Mouse (Mus musculus): ENCODE measurements around the gene Swt1.
"Not testable (repeated sequence)": the region's sequence is repeated elsewhere in the genome, so short reads cannot be mapped to it uniquely, and the experiment has no call there.

Swt1 gene

DNA sequence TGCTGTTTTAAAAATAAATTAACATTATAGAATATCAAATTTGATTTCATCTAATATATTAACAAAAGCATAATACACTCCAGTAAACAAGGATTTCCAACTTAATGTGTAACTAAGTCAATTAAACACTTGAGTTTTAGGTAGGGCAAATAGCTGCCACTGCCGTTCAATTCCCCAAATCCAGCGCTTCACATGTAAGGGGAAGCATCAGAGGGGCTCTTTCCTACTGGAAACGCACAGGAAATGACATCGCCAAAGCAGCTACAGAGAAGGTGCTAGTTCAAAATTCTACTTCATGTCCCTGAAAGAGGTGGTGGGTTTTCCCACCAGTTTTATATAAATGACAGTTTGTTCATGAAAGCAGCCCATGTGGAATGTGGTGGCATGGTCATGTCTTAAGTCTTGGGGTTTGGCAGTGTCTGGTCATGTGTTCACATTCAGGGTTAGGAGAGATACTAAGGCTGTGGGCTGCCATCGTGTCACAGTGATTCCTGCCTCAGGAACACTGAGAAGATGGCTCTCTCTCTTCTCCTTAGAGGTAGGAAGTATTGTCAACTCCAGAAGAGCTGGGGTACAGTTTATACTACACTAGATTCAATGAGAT lies 60.4 kb downstream of the Swt1 start:
- no peak for DNase-seq (ENCODE audit: low spot score in 2 of 2)

DNA sequence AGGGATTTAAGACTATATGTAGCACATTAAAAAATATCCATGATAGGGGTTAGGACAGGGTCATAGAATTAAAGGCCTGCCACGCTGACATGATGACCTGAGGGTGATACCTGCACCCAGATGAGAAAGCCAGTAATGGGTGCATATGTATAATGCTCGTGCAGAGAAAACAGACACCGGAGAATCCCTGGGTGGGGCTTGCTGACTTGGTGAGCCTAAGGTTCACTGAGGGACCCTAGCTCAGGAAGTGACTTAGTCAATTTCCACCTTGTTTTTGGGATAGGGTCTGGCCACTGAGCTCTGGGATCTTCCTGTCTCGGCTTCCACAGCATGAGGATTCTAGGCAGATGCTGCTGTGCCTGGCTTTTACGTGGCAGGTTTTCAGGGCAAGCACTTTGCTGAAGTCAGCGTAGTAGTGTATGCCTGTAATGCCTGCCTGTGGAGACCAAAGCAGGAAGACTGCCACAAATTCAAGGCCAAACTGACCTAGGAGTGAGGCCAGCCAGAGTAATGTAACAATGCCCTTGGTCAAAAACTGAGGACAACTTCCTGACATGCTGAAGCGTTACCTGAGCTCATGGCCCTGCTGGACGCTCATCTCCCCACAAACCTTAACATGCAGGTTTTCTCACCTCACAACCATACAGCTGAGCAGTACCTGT lies 61.2 kb downstream of the Swt1 start:
- DNase-seq (ENCODE audit: low spot score in 2 of 2): no peak

DNA sequence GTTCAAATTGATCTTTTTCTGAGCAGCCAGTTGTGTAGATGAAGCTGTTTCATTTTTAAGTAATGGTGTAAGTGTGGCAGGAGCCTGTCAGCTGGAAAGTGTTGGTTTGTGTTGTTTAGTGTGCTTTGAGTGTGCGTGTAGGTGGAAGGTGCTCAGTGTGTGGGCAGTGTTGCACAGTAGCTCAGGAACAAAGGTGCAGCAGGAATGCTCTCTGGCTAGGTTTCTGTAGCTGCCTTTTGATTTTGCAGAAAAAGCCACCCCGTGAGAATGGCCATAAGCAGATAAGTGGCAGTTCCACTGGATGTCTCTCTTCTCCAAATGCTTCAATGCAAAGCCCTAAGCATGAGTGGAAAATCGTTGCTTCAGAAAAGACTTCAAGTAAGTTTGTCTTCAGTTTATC lies 68.9 kb downstream of the Swt1 start:
- DNase-seq (ENCODE audit: low spot score in 2 of 2): no peak

DNA sequence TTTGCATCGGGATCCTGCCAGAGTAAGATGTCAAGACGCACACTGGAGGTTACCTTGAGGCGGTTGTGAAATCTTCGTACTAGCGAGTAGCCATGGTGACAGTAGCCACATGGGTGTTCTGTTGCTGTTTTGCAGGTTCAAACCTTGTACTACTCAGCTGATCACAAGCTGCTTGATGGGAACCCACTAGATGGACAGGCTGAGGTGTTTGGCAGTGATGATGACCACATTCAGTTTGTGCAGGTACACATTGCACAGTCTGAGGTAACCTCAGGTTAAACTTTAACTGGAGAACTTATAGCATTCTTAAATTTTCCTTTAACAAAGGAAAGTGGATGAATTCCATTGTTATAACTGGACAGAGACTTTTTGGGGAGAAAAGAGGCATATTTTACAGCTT lies 72.3 kb downstream of the Swt1 start:
- DNase-seq (ENCODE audit: low spot score in 2 of 2): no peak

DNA sequence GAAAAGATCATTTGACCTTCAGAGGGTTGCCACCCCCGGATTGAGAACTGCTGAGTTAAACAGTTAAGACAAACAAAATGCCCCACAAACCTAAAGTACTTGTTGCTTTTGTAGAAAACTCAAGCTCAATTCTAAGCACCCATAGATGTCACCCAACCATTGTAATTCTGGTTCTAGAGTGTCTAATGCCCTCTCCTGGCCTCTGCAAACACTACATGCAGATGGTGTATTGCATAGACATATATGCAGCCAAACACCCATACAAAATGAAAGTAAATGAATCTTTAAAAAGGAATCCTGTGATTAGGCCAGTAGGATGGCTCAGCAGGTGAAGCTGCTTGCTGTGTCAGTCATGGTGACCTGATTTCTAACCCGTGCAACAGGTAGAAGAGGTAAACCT lies 75.3 kb downstream of the Swt1 start:
- DNase-seq (ENCODE audit: low spot score in 2 of 2): no peak

DNA sequence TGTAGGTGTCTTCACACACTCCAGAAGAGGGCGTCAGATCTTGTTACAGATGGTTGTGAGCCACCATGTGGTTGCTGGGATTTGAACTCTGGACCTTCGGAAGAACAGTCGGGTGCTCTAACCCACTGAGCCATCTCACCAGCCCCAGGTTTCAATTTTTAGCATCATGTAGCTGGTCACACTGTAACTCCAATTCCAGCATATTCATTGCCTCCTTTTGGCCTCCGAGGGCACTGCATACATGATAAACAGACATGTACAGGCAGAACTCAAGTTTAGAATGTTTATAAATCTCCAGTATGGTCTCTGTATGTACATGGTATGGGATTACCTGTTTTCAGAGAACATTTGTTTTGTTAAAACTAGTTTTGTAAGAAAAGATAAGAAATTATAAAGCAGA lies 80.0 kb downstream of the Swt1 start:
- DNase-seq (ENCODE audit: low spot score in 2 of 2): not testable (repeated sequence)

DNA sequence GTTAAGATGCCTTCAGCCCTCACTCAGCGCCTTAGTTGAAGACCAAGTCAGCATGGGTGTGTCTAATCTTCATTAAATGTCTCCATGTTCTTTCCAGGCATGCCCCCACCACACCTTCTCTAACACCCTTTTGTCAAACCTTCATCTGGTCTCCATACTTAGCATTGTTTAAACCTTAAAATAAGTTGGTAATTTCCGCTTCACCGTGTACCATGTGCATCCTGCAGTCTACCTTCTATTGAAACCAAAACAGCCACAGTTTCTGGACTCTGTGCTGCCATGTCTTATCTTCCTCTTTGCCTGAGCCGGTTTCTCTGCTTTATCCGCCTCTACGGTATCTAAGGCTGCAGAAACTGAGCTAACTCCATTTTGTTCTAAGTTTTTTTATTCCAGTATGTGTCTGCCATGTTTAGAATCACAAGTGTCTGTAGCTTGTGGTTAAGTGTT lies 81.6 kb downstream of the Swt1 start:
- DNase-seq (ENCODE audit: low spot score in 2 of 2): no peak

DNA sequence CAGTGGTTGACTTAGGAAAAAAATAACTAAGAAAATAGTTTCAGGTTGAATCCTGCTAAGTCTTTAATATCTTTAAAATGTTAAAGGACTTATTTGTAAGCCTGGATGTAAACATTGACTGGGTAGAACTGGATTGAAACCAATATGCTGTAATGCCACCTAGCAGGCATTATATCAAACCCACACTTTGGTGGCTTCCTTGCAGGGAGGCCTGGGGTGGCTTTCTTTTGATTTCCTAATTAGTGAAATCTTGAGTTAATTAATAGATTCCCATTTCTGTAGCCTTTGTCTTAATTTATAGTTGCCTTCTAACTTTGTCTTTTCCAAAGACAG lies 82.4 kb downstream of the Swt1 start:
- no peak for DNase-seq (ENCODE audit: low spot score in 2 of 2)

DNA sequence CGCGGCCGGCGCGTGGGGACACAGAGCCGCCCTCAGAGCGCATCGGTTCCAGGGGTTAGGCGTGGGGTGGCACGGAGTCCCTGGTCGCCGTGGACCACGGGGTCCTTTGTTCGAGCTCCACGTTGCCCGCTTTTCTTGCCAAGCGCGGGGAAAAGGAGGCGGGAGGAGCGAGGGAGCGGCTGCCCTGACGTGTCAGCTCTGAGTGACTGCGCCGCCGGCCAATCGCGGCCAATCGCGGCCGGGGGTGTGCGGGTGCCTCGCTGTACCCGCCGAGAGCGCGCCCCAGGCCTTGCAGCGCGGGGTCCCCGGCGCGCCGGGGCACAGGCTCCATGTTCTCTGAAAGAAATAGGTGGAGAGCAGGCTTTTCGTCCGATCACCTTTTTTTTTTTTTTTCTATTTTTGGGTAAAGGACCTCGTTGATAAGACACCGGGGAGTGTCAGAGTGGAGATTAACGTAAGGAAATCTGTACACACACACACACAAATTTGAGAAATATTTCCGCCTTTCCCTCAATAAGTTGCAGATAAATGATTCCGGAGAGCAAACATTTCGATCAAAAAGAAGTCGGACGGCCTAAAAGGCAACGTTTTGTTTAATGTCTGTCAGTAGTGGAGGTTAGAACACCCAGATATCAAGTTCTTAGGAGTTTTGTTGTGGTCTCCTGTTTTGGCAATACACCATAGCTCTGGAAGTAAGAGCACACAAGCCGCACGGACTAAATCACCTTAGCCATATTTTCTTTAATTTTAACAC lies 83.0 kb downstream of the Swt1 start:
- DNase-seq (ENCODE audit: low spot score in 2 of 2): peak; percentile 90 to 97

DNA sequence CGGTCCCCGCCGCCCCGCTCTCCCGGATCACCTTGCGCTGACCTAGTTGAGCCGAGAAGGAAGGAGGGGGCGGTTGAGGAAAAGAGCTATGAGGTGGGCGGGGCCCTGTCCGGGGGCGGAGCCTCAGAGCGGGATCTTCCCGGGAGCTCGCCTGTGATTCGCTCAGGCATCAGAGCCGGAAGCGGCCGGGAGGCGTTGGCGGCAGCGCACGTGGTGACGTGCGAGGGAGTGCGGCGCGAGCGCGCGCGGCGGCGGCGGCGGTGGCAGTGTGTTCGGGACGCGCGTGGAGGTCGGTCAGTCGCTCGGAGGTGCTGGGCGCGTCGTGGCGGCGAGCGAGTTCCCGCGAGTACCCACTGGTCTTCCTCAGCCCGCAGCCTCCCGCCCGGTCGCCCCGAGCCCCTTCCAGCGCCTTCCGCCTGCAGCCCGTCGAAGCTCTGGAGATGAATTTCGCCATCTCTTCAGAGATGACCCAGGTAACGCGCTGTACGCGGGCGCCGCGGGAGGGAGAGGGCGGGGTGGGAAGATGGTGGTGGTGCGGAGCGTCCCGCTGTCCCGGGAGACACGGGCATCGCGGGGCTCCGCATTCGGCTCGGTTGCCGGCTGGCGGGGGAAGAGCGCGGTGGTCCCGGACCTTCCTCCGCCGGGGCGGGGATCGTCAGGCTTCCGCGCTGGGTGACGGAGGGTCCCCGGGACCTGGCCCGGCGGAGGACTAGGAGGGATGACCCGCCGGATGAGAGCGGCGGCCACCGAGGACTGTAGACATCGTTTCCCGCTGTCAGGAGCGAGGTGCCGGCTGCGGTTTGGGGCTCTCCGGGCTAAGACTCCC lies 83.8 kb downstream of the Swt1 start, which contains the start of gene Ivns1abp:
Gene Ivns1abp (plus strand): TSS at position 195 of the 826 bp plus-strand sequence.
- DNase-seq (ENCODE audit: low spot score in 2 of 2): peak; percentile 97

DNA sequence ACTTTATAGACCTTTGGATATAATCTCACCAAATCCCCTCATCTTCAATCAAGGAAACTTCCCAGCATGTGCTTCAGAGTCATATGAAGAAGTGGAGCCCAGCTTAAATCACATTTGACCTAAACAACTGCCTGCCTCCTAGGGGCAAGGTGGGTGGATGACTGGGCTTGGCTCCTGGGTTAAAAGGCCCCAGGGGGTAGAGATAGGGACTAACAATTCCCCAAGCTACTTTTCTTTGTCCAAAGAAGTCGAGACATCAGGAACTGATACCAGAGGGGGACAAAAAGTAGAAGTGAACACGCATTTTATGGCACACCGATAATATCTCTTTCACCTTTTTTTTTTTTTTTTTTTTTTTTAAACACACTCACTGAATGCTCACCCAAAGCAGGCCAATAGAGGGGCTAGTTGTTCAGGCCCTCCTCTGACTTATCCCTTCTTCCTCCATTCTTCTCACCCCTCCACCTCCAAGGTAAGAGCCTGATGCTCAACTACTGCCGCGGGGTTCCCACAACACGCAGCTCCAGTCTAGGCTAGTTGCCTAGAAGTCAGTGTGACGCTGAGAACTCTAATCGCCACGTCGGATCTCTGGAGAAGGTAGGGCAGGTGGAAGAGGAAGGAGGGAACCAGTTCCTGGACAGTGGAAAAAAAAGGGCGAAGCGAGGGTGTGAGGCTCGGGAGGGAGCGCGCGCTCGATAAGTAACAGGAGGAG lies 84.5 kb downstream of the Swt1 start:
- DNase-seq (ENCODE audit: low spot score in 2 of 2): no peak

DNA sequence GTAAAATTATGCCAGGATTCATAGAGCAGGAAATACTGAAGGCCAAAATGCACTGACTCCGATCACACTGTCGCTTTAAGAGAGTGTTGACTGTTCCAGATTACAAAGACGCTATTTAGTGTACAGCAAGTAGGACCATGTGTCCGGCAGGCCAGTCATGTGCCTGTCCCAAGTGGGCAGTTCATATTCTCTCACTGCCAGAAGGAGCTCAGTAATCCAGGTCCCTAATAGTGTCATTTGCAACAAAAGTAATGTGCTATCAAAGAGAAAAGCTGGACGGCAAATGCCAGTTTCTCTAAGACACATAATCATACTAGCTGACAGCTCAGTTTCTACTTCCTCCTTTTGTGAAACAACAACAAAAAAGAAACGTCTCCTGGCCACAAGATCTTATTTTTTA lies 85.3 kb downstream of the Swt1 start:
- DNase-seq (ENCODE audit: low spot score in 2 of 2): no peak

DNA sequence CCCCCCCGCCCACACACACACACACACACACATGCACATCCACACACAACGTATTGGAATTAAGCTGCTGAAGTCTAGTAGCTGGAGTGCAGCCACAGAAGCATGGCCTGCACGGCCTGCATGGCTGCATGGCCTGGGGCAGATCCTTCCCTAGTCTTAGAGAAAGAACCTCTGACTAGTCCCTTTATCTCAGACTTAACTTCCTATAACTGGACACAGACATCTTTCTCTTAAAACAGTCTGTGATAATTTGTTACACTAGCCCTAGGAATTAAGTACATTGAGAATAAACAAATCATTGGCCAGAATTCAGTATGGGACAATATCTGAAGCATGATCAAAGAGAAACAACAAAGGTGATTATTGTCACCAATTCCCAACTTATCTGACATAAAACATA lies 85.9 kb downstream of the Swt1 start:
- DNase-seq (ENCODE audit: low spot score in 2 of 2): no peak

DNA sequence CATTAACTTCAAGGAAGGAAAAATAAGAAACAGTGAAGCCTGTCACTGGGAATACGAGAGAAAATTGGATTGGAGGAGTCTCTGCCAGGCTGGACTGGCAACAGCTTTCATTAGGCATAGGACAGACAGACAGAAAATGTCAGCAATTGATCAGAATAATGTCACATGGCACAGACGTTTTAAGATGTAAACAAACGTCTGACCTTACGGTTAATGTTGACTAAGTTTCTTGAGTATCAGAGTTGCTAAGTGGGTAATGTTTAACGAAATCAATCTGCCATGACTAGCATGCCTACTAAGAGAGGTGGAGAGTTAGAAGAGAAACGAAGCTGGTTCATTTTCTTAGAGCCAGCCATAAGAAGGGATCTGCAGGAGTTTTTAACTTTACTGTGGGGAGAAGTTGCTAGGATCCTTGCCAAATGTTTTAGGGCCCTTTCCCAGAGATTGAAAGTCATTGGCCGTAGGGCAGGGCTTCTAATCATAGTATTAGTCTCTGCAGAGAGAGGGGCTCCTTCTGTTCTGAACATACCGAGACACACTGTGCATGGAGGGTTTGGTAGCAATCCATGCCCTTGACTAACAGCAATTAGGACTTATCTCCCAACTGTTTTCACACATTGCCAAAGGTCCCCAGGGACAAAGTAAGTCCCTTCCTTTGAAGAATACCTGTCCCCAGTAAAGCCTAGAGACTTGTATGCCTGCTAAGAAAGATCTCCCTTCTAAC lies 86.8 kb downstream of the Swt1 start:
- no peak for DNase-seq (ENCODE audit: low spot score in 2 of 2)

DNA sequence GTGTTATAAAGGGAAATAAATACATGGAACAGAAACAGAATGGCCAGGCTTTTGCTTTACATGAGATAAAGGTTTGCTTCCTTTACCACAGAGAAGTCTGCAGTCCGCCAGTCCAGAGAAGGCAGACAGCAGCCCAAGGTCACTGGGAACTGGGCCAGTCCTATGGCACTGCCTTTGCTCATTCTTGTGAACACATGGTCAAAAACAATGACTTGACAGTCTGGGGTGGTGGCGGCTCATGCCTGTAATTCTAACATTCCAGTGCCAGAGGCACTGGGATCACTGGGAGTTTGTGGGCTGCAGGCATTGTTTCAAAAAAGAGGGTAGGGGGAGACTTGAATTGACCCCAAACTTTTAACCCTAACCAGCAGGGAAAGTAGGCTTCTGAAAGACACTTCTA lies 89.3 kb downstream of the Swt1 start:
- no peak for DNase-seq (ENCODE audit: low spot score in 2 of 2)

DNA sequence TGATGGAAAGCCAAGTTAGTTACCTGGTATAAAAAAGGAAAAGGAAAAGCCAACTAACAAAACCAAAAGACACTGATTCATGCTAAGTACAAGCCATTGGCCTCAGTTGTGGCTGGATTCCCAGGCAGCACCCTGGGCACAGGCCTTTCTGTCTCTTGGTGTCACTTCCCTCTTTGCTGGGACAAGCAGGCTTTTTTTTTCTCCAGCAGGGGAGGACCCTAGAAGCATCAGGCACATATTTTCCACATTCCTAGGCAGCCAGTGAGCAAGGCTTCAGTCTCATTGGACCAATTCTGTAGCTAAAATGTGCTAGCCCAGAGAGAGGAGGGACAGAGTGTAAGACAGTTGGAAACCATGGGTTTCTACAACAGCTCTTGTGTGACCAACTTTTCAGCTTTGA lies 90.0 kb downstream of the Swt1 start:
- DNase-seq (ENCODE audit: low spot score in 2 of 2): no peak

DNA sequence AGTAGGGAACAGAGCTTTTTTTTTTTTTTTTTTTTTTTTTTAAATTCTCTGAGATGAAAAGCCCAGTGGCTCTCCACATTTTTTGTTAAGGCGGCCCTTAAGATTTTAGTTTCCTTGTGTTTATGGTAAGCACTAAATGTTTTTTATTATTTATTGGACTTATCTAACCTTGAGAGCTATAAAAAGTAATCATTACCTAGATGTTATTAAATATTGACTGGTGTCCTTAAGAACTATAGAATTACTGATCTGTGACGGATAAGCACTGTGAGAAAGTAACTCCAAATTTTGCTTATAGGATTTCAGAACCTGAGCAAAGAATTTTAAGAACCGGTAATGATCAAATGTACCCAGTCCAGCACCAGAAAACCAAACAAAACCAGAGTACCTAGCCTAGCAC lies 95.4 kb downstream of the Swt1 start:
- DNase-seq (ENCODE audit: low spot score in 2 of 2): no peak

DNA sequence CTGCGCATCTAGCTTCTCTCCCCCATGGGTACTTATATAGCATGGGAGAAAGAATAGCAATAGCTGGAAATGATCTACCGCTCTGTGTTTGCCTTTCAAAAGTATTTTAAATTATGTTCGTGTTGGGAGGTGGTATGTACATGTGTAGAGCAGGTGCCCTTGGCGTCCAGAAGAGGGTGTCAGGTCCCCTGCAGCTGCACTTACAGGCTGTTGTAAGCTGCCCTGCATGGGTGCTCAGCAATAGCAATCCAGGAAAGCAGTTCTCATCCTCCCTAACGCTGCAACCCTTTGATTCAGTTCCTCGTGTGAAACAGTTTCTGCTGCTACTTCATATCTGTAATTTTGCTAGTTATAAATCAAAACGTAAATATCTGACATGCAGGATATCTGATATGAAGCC lies 98.7 kb downstream of the Swt1 start:
- DNase-seq (ENCODE audit: low spot score in 2 of 2): no peak

DNA sequence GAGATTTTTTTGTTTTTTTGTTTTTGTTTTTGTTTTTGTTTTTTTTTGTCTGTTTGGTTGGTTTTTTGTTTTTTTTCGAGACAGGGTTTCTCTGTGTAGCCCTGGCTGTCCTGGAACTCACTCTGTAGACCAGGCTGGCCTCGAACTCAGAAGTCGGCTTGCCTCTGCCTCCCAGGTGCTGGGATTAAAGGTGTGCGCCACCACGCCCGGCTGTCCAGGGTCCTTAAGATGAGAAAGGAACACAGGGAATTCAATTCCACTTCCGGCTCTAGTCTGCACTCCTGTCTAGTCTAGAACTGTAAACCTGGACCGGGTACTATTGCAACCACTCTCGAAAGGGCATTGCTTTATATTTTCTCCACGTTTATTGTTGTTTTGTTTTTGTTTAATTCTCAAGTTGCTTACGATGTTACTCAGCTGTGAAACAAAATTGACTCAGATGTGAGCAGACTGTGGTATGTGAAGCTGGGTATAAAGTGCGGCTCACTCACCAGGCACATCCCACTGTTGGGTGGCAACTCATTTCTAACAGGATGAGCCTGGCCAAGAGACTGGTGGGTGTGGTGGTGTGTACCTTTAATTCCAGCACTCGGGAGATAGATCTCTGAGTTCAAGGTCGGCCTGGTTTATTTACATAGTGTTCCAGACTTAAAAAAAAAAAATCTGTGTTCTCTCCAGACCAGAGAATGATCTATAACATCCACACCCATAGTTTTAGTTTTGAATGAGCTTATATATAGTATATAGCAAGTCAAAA lies 99.7 kb downstream of the Swt1 start:
- DNase-seq (ENCODE audit: low spot score in 2 of 2): no peak

DNA sequence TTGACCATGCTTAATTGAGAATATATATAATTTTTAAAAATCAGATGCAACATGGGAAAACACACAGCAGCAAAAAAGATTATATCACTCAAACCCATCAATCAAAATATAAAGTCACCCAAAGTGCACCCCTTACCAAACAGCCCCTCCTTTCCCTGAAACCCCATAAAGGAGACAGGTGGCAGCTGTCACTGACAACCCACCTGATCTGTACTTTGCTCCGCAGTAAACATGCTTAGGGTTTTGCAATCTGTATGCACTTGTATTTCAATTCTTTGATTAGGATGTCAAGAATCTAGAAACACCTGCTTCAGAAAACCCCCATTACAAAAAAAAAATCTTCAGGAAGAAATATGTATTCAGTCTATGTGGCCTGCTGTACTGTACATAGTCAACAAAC lies 102.9 kb downstream of the Swt1 start:
- no peak for DNase-seq (ENCODE audit: low spot score in 2 of 2)

Measured in frontal cortex, postnatal 10 days (tissue).